Comparison of ENCODE assay signal across 19 mouse cellular contexts in genomic region chr14:124536106-124536505, GRCm38 (mm10).
DNase-seq lines count a peak whose midpoint lies in the region; ATAC-seq and TF ChIP-seq lines count a peak whose summit lies in the region.
"Had no signal": no experiment of that assay in that cellular context is flagged by ENCODE, and none has a peak within 500 bp of the region (broad histone marks: within the 10 kb centered on the region; RNA-seq: fewer than 3 reads in every experiment).

No protein-coding gene starts in this region.

- WGBS in forebrain, postnatal 0 days = 79% methylated on average over 3 of the region's 3 CpGs

- H3K4me1 ChIP-seq in forebrain, postnatal 0 days (ENCODE audit: insufficient read depth) = no peaks in the 10 kb centered on the region
- H3K4me1 ChIP-seq: embryonic facial prominence, embryonic 10.5 days; forebrain, embryonic 13.5 days; heart, embryonic 10.5 days; hindbrain, embryonic 13.5 days; intestine, embryonic 15.5 days had no signal

- no peaks in the 10 kb centered on the region for H3K27me3 ChIP-seq in forebrain, postnatal 0 days (ENCODE audit: insufficient read depth, low read length)
- H3K27me3 ChIP-seq: forebrain, embryonic 13.5 days; hindbrain, embryonic 13.5 days; intestine, embryonic 15.5 days had no signal

- no peak for TF ChIP-seq CTCF in forebrain, postnatal 0 days (IDR thresholded peaks at IDR 0.05; ENCODE audit: low read depth)

- DNase-seq in brain, adult 2 months (ENCODE audit: low read depth, low spot score) = peak; percentile 97
- DNase-seq in cerebellum, adult 11 months = peak; percentile 75
- DNase-seq in cerebellum, adult 8-10 months = peak; percentile 75
- DNase-seq in cerebellum, postnatal 14 days = peak; percentile 59 to 73
- DNase-seq in gastrocnemius, postnatal 14 days = no peak
- no peak for DNase-seq in forebrain, postnatal 0 days
- DNase-seq in layer of hippocampus, postnatal 36 days = no peak
- no peak for DNase-seq in adrenal gland, postnatal 4 days (ENCODE audit: low spot score in 2 of 2)
- DNase-seq: adrenal gland, adult 8-10 months; adrenal gland, postnatal 36 days; heart, adult 18-20 months; heart, postnatal 10 days; heart, postnatal 4 days; kidney, adult 8-10 months had no signal

- H3K9me3 ChIP-seq in forebrain, postnatal 0 days (ENCODE audit: low read length) = no peaks in the 10 kb centered on the region
- H3K9me3 ChIP-seq: embryonic facial prominence, embryonic 10.5 days; forebrain, embryonic 13.5 days; heart, embryonic 10.5 days; hindbrain, embryonic 13.5 days; intestine, embryonic 15.5 days had no signal

- H3K27ac ChIP-seq in forebrain, postnatal 0 days (ENCODE audit: low read depth, low read length) = no peak overlapping the region
- H3K27ac ChIP-seq: embryonic facial prominence, embryonic 10.5 days; forebrain, embryonic 13.5 days; heart, embryonic 10.5 days; hindbrain, embryonic 13.5 days; intestine, embryonic 15.5 days had no signal

- no peak overlapping the region for H3K9ac ChIP-seq in forebrain, postnatal 0 days
- H3K9ac ChIP-seq: forebrain, embryonic 13.5 days; hindbrain, embryonic 13.5 days; intestine, embryonic 15.5 days had no signal

- ATAC-seq in forebrain, postnatal 0 days = no peak
- ATAC-seq: forebrain, embryonic 13.5 days; intestine, embryonic 15.5 days had no signal

- no peaks in the 10 kb centered on the region for H3K36me3 ChIP-seq in forebrain, postnatal 0 days (ENCODE audit: insufficient read depth)
- H3K36me3 ChIP-seq: embryonic facial prominence, embryonic 10.5 days; heart, embryonic 10.5 days; hindbrain, embryonic 13.5 days; intestine, embryonic 15.5 days had no signal

- no peak overlapping the region for H3K4me3 ChIP-seq in forebrain, postnatal 0 days (ENCODE audit: low read depth, low read length)
- H3K4me3 ChIP-seq: embryonic facial prominence, embryonic 10.5 days; forebrain, embryonic 13.5 days; heart, embryonic 10.5 days; hindbrain, embryonic 13.5 days; intestine, embryonic 15.5 days had no signal

- intact Hi-C loops in gastrocnemius, postnatal 14 days (cut with DNase I; ENCODE audit: low total_unique reads) = no loop called here

- H3K4me2 ChIP-seq in forebrain, postnatal 0 days (ENCODE audit: low read depth) = no peak overlapping the region
- H3K4me2 ChIP-seq: forebrain, embryonic 13.5 days; hindbrain, embryonic 13.5 days; intestine, embryonic 15.5 days had no signal

Comparison
In these comparisons a context has a peak if more than half of its experiments do, and no peak if none do; other contexts are left out.
1. DNase-seq: peak in brain, adult 2 months (single experiment), cerebellum, adult 11 months (single experiment), cerebellum, adult 8-10 months (single experiment) and cerebellum, postnatal 14 days (2 of 2); none in gastrocnemius, postnatal 14 days (single experiment), forebrain, postnatal 0 days (single experiment), layer of hippocampus, postnatal 36 days (0 of 2) and adrenal gland, postnatal 4 days (0 of 2).